Mouse (Mus musculus): ENCODE data around the gene Zfp180. TPM values are rescaled to one million over a fixed set of nuclear protein-coding genes. Genes with fewer than 3 reads are reported as not detected.
A peak's percentile ranks its signal among the peaks of the same experiment; 100 is the strongest.
"Not testable (repeated sequence)": the region's sequence is repeated elsewhere in the genome, so short reads cannot be mapped to it uniquely, and the experiment has no call there.

Zfp180 gene
- polyA plus RNA-seq (2015; fragmentation: Nextera tagmentation; extraction: Ambion mirVana), result 16.7 and 17.3 TPM in 2 replicates

- H3K4me1 ChIP-seq, result peaks cover 7% of the 10 kb centered on the region; the same call in 1 of the 2 replicates
- peak within 1 kb of the TSS; percentile 80 for H3K27ac ChIP-seq
- H3K9me3 ChIP-seq, result no peaks in the 10 kb centered on the region
- peak within 1 kb of the TSS; percentile 84 for H3K4me2 ChIP-seq
- peaks cover 12% of the 10 kb centered on the region for H3K36me3 ChIP-seq
- no peaks in the 10 kb centered on the region for H3K27me3 ChIP-seq (replicated peaks)
- H3K9ac ChIP-seq, result peak within 1 kb of the TSS; percentile 24
- peak within 1 kb of the TSS; percentile 59 for H3K4me3 ChIP-seq (replicated peaks)
- WGBS, result 16% methylated on average over 44 of the region's 44 CpGs
- ATAC-seq (ENCODE audit: insufficient read depth, low FRiP score, low read depth), result peak; percentile 98
Observed at GRCm38 (mm10) chr7:24081634-24082431, at the start of gene Zfp180. Zfp180 (plus strand) TSS chr7:24081924.

- H3K9me3 ChIP-seq, result no peaks in the 10 kb centered on the region
- H3K36me3 ChIP-seq, result no peaks in the 10 kb centered on the region
- ATAC-seq (ENCODE audit: insufficient read depth, low FRiP score, low read depth), result no peak
- no peak within 1 kb of the TSS for H3K4me2 ChIP-seq
- H3K27me3 ChIP-seq (replicated peaks), result no peaks in the 10 kb centered on the region
- WGBS, result 79% methylated on average over 4 of the region's 4 CpGs
- no peak within 1 kb of the TSS for H3K9ac ChIP-seq
- no peak within 1 kb of the TSS for H3K4me3 ChIP-seq (replicated peaks)
- H3K27ac ChIP-seq, result no peak within 1 kb of the TSS
- no peaks in the 10 kb centered on the region for H3K4me1 ChIP-seq
Observed at GRCm38 (mm10) chr7:24052660-24053304, 28.9 kb upstream of the Zfp180 start, which contains the start of gene Vmn1r183. Vmn1r183 (plus strand) TSS chr7:24053254.

DNA sequence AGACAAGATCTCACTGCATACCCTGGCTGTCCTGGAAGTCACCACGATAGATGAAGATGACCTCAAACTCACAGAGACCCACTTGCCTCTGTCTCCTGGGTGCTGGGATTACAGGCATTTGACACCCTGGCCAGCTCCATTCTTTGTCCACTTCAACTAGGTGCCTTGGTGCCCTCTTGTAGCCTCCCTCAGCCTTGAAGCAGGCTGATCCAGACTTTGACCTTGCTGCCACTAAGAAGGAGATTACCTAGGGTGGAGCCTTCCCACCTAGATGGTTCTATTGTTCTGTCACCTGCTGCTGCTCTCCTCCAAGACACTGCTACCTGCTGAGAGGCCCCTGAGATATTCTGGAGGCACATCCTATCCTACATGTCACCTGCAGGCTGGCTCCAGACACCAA, 7.3 kb upstream of the Zfp180 start:
- not testable (repeated sequence) for H3K27me3 ChIP-seq (replicated peaks); H3K4me2 ChIP-seq; H3K9me3 ChIP-seq; H3K36me3 ChIP-seq; ATAC-seq (ENCODE audit: insufficient read depth, low FRiP score, low read depth); H3K4me1 ChIP-seq; H3K4me3 ChIP-seq (replicated peaks); H3K9ac ChIP-seq; H3K27ac ChIP-seq
- 21% methylated on average over 1 of the region's 1 CpGs for WGBS

DNA sequence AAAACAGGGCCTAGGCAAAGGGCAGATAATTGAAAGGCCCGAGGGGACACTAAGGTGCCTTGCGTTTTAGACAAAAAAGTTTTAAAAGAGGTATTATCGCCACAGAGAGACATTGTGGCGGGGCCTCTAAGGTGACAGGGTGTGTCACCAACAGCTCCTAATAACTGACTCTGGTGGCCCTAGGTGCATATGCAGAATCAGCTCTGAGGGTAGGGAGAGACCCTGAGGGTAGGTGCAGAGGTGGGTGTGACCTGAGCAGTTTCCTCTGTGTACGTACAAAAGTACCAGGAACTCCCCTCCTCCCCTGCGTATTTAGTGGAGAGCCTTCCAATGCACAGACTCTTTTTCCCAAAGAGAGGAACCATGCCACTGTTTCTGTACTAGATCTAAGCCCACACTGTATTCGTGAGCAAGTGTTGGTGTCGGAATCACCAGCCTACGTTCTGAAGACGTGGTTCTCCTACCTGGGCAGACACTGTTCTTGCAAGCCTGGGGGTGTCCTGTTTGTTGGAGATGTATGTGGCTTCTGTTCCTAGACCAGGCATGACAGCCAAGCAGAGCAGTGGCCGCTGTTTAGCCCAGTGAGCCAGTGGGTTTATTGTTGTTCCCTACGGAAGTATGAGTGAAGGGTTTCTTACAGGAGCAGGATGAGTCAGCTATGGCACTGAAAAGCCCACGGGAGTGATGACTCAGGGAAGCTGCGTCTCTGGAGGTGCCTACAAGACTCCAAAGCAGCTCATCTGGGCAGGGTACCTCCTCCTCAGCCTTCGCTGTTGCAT, 922 bp downstream of the Zfp180 start:
- ATAC-seq (ENCODE audit: insufficient read depth, low FRiP score, low read depth), result peak; percentile 3; the same call in 1 of the 2 replicates
- H3K4me3 ChIP-seq (replicated peaks), result peak overlapping the region; percentile 59

GRCm38 (mm10) chr7:24086871-24087270, 5.1 kb downstream of the Zfp180 start:
- ATAC-seq (ENCODE audit: insufficient read depth, low FRiP score, low read depth), result no peak
- H3K4me3 ChIP-seq (replicated peaks), result no peak overlapping the region
- WGBS, result 91% methylated on average over 4 of the region's 4 CpGs
- no peak overlapping the region for H3K9ac ChIP-seq
- no peak overlapping the region for H3K27ac ChIP-seq
- H3K36me3 ChIP-seq, result peaks cover 19% of the 10 kb centered on the region
- H3K4me2 ChIP-seq, result no peak overlapping the region
- H3K4me1 ChIP-seq, result peaks cover 7% of the 10 kb centered on the region; the same call in 1 of the 2 replicates
- H3K27me3 ChIP-seq (replicated peaks), result no peaks in the 10 kb centered on the region
- H3K9me3 ChIP-seq, result no peaks in the 10 kb centered on the region

More for the DNA sequence above, 922 bp downstream of the Zfp180 start:
- peak overlapping the region; percentile 80; the same call in 1 of the 2 replicates for H3K27ac ChIP-seq
- peaks cover 7% of the 10 kb centered on the region; the same call in 1 of the 2 replicates for H3K4me1 ChIP-seq
- no peaks in the 10 kb centered on the region for H3K9me3 ChIP-seq
- H3K36me3 ChIP-seq, result peaks cover 19% of the 10 kb centered on the region
- H3K4me2 ChIP-seq, result peak overlapping the region; percentile 84
- H3K9ac ChIP-seq, result peak overlapping the region; percentile 24
- WGBS, result 36% methylated on average over 15 of the region's 15 CpGs
- H3K27me3 ChIP-seq (replicated peaks), result no peaks in the 10 kb centered on the region

DNA sequence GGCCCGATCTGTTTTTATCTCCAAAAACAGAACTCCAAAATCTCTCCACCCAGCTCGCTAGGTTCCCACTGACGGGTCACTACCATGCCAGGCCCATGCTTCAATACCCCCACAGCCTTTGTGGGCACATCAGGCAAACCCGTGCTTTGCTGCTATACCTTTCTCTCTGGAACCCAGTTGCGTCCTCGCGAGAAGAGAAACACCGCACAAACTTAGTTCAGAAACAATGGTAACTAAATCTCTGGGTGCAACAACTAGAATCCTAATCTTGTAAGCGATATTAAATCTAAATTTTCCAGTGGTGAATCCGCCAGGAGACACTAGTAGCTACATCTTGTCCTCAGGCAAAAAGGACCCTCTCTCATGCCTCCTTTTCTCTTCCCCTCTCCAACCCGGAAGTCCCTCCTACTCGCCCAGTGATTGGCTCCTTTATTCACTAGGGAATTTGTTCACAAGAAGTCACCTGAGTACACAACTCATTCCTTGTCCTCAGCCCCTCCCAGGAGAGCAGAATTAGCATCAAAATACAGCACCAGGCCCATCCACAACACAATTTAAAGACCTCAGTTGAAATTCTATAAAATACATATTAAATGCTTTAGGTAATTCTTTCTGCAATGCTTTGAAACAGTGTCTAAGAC, 5.9 kb downstream of the Zfp180 start:
- 94% methylated on average over 12 of the region's 12 CpGs for WGBS

DNA sequence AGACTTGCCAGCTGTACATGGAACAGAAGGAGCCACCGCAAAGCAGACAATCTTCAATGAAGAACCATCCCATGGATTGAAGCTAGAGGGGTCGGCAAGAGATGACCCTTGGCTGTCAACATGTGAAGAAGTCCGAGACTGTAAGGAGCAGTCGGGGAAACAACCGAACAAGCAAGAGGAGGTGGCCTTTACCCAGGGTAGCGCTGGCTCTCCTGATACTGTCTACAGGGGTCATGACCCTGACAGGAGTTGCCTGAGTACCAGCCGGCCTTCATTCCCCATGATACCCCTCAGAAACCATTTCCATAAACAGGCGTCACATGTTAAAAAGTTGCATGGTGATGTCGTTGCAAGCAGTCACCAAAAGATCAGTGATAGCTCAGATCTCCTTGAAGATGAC, 22.7 kb downstream of the Zfp180 start:
- H3K9me3 ChIP-seq, result peaks cover 41% of the 10 kb centered on the region
- no peak overlapping the region for H3K4me3 ChIP-seq (replicated peaks)
- H3K9ac ChIP-seq, result no peak overlapping the region
- H3K4me1 ChIP-seq, result no peaks in the 10 kb centered on the region
- no peak for ATAC-seq (ENCODE audit: insufficient read depth, low FRiP score, low read depth)
- 94% methylated on average over 9 of the region's 9 CpGs for WGBS
- H3K27me3 ChIP-seq (replicated peaks), result no peaks in the 10 kb centered on the region
- H3K36me3 ChIP-seq, result peaks cover 96% of the 10 kb centered on the region
- no peak overlapping the region for H3K4me2 ChIP-seq
- H3K27ac ChIP-seq, result no peak overlapping the region

More for the DNA sequence above, 5.9 kb downstream of the Zfp180 start:
- H3K9me3 ChIP-seq, result no peaks in the 10 kb centered on the region
- no peak overlapping the region for H3K27ac ChIP-seq
- ATAC-seq (ENCODE audit: insufficient read depth, low FRiP score, low read depth), result no peak
- H3K4me1 ChIP-seq, result peaks cover 4% of the 10 kb centered on the region; the same call in 1 of the 2 replicates
- H3K36me3 ChIP-seq, result peaks cover 19% of the 10 kb centered on the region
- H3K4me3 ChIP-seq (replicated peaks), result no peak overlapping the region
- no peaks in the 10 kb centered on the region for H3K27me3 ChIP-seq (replicated peaks)
- H3K4me2 ChIP-seq, result no peak overlapping the region
- no peak overlapping the region for H3K9ac ChIP-seq

GRCm38 (mm10) chr7:24105144-24105703, 23.5 kb downstream of the Zfp180 start:
- no peaks in the 10 kb centered on the region for H3K4me1 ChIP-seq
- no peak for ATAC-seq (ENCODE audit: insufficient read depth, low FRiP score, low read depth)
- peaks cover 88% of the 10 kb centered on the region for H3K36me3 ChIP-seq
- 93% methylated on average over 18 of the region's 18 CpGs for WGBS
- no peak overlapping the region for H3K4me3 ChIP-seq (replicated peaks)
- peaks cover 41% of the 10 kb centered on the region for H3K9me3 ChIP-seq
- H3K4me2 ChIP-seq, result no peak overlapping the region
- no peaks in the 10 kb centered on the region for H3K27me3 ChIP-seq (replicated peaks)
- H3K27ac ChIP-seq, result no peak overlapping the region
- no peak overlapping the region for H3K9ac ChIP-seq

DNA sequence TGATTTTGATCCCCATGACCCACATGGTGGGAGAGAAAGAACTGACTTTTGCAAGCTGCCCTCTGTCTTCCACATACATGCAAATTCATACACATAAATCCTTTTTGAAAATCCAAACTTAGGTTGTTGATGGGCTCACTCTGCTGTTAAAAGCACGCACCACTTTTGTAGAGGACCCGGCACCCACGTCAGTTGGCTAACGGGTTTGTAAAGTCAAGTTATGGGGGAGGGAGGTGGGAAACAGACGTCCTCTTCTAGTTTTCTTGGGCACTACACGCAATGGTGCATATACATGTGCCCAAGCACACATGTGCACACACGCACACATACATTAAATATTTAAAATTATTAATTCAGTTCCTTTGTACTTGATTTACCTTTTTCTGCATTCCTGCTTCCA, 29.1 kb downstream of the Zfp180 start:
- H3K4me2 ChIP-seq, result no peak overlapping the region
- H3K4me1 ChIP-seq, result peaks cover 5% of the 10 kb centered on the region; the same call in 1 of the 2 replicates
- no peak overlapping the region for H3K4me3 ChIP-seq (replicated peaks)
- H3K27me3 ChIP-seq (replicated peaks), result no peaks in the 10 kb centered on the region
- no peak for ATAC-seq (ENCODE audit: insufficient read depth, low FRiP score, low read depth)
- H3K27ac ChIP-seq, result no peak overlapping the region
- H3K9ac ChIP-seq, result no peak overlapping the region
- H3K36me3 ChIP-seq, result peaks cover 32% of the 10 kb centered on the region
- 95% methylated on average over 7 of the region's 7 CpGs for WGBS
- H3K9me3 ChIP-seq, result peaks cover 18% of the 10 kb centered on the region

GRCm38 (mm10) chr7:24111772-24112155, 30.0 kb downstream of the Zfp180 start:
- Histone ChIP-seq H3K9ac (no peak overlapping the region), H3K4me1 (peaks cover 5% of the 10 kb centered on the region; the same call in 1 of the 2 replicates), H3K4me2 (peak overlapping the region; percentile 72), H3K36me3 (peaks cover 23% of the 10 kb centered on the region), H3K27me3 (replicated peaks) (no peaks in the 10 kb centered on the region), H3K27ac (peak overlapping the region; percentile 83), H3K9me3 (peaks cover 9% of the 10 kb centered on the region), H3K4me3 (replicated peaks) (peak overlapping the region; percentile 65)
- WGBS, result 4% methylated on average over 9 of the region's 9 CpGs
- no peak for ATAC-seq (ENCODE audit: insufficient read depth, low FRiP score, low read depth)
